Mouse (Mus musculus) yolk sac, embryonic 10.5 days (tissue): Measurements from ENCODE around the gene Gm20219.
A peak's percentile ranks its signal among the peaks of the same experiment; 100 is the strongest.

Experiments used
- DNase-seq: peaks from one replicate; pipeline ENCODE4 v3.0.0-alpha.2; 2017; ENCODE audit warnings: low spot score

Gm20219 gene

GRCm38 (mm10) chr17:56554122-56554551 is at the start of gene Gm20219:
Gm20219 (minus strand) TSS chr17:56554387.
- no peak for DNase-seq

- no peak for DNase-seq
These were observed 49.8 kb upstream of the Gm20219 start for GRCm38 (mm10) chr17:56604070-56604380.

- DNase-seq = no peak
These were observed 49.2 kb upstream of the Gm20219 start for GRCm38 (mm10) chr17:56603186-56604069.

- no peak for DNase-seq
These were observed 39.5 kb upstream of the Gm20219 start for GRCm38 (mm10) chr17:56593527-56594271.

GRCm38 (mm10) chr17:56592553-56592952 is 38.4 kb upstream of the Gm20219 start:
- no peak for DNase-seq

- DNase-seq = no peak
These were observed 34.7 kb upstream of the Gm20219 start for GRCm38 (mm10) chr17:56588921-56589320.

GRCm38 (mm10) chr17:56587773-56588172 is 33.6 kb upstream of the Gm20219 start:
- no peak for DNase-seq

- DNase-seq = peak; percentile 36
These were observed 31.1 kb upstream of the Gm20219 start for GRCm38 (mm10) chr17:56585171-56585821.

- peak; percentile 99 for DNase-seq
These were observed 30.3 kb upstream of the Gm20219 start, which contains the start of the genes Safb2 and Safb for GRCm38 (mm10) chr17:56584257-56585130. Safb2 (minus strand) TSS chr17:56584585. Safb (plus strand) TSS chr17:56584825.

- no peak for DNase-seq
These were observed 29.5 kb upstream of the Gm20219 start for GRCm38 (mm10) chr17:56583611-56584256.

- no peak for DNase-seq
These were observed 28.9 kb upstream of the Gm20219 start for GRCm38 (mm10) chr17:56583071-56583470.

- DNase-seq = no peak
These were observed 18.8 kb upstream of the Gm20219 start for GRCm38 (mm10) chr17:56572939-56573338.

- DNase-seq = no peak
These were observed 18.0 kb upstream of the Gm20219 start for GRCm38 (mm10) chr17:56572154-56572553.

GRCm38 (mm10) chr17:56570287-56570686 is 16.1 kb upstream of the Gm20219 start:
- DNase-seq = no peak

GRCm38 (mm10) chr17:56567370-56567769 is 13.2 kb upstream of the Gm20219 start:
- DNase-seq = no peak

GRCm38 (mm10) chr17:56566918-56567317 is 12.7 kb upstream of the Gm20219 start:
- DNase-seq = no peak

GRCm38 (mm10) chr17:56566293-56566692 is 12.1 kb upstream of the Gm20219 start:
- no peak for DNase-seq

GRCm38 (mm10) chr17:56561866-56562265 is 7.7 kb upstream of the Gm20219 start:
- no peak for DNase-seq

GRCm38 (mm10) chr17:56560131-56560530 is 5.9 kb upstream of the Gm20219 start:
- no peak for DNase-seq

- DNase-seq = no peak
These were observed 5.2 kb upstream of the Gm20219 start for GRCm38 (mm10) chr17:56559386-56559785.

- DNase-seq = peak; percentile 42
These were observed 4.3 kb upstream of the Gm20219 start for GRCm38 (mm10) chr17:56558448-56558847.
